Mouse (Mus musculus) gastrocnemius, postnatal 10 days (tissue): Measurements from ENCODE around the gene Enpp7. TPM values are rescaled to one million over a fixed set of nuclear protein-coding genes. Genes with fewer than 3 reads are reported as not detected.

Source experiments
- DNase-seq: peaks from one replicate; pipeline ENCODE4 v3.0.0; 2021; ENCODE audit warnings: mixed read lengths
- total RNA-seq, 2 experiments: library from RNA; stranded (reverse); gene quantifications; 2 replicates each; pipeline ENCODE4 v1.2.3; 2021

Enpp7 gene
- total RNA-seq, 2 experiments from 2014 or later: not detected

DNA sequence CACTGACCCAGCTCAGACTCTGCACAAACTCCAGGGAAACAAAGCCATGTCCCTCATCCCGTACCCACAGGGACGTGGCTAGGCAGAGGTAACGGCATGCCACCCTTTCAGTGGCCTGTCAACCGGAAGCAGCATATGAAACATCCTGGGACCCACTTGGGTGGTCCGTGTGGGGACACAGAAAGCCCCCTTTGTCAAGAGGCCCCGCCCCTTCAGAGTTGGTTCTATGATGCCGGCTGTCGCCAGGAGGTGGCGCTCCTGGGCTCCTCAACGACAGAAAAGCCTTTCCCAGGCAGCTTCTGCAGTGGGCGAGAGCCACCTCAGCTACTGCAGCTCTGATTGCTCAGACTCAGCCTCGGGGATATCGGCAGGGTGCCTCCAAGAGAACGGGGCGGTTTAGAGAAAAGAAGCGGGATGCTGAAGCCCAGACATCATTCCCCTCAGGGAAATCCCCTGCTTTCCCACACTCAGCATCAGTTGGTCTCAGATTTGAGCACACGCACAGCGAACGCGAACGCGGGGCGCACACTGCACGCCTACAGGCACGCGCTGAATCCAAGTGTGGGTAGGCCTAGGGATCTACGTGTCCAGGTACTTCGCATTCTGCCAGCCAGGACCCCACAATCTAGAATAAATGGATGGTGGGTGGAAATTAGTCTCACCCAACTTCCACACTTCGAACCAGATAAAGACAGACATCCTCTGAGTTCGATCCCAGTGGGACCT, 10.7 kb downstream of the Enpp7 start:
- peak; percentile 82 for DNase-seq

DNA sequence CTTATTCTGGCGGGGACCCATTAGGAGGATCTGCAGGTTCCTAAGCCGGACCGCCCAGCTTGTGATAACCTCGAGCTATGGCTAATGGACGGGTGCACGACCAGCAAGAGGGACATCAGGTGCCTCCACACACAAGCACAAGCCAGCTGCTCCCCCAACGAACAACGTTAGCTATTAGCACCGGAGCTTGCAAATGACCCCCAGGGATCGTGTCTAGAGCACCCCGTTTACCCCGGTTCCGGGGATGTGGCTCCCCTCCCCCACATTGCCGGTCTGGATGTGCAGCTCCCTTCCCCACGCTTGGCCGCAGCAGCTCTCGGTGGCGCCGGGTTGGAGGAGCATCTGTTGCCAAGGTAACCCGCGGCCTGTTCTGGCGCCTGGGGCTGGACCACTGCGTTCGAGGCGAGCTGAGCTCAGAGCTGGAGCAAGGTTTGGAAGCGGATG, 11.4 kb downstream of the Enpp7 start:
- no peak for DNase-seq

DNA sequence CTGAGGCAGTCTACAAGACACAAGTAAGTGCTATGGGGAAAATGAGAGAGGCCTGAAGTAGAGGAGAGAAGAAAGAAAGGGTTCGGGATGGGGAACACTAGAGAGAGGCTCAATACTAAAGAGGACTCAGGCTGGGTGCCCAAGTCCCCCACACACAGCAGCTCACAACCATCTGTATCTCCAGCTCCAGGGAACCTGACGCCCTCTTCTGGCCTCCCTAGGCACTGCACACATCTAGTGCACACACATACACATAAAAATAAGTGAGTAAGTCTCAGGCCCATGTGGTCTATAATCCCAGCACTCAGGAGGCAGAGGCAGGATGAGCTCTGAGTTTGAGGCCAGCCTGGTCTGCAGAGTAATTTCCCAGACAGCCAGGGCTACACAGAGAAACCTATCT, 12.9 kb downstream of the Enpp7 start:
- DNase-seq: no peak

DNA sequence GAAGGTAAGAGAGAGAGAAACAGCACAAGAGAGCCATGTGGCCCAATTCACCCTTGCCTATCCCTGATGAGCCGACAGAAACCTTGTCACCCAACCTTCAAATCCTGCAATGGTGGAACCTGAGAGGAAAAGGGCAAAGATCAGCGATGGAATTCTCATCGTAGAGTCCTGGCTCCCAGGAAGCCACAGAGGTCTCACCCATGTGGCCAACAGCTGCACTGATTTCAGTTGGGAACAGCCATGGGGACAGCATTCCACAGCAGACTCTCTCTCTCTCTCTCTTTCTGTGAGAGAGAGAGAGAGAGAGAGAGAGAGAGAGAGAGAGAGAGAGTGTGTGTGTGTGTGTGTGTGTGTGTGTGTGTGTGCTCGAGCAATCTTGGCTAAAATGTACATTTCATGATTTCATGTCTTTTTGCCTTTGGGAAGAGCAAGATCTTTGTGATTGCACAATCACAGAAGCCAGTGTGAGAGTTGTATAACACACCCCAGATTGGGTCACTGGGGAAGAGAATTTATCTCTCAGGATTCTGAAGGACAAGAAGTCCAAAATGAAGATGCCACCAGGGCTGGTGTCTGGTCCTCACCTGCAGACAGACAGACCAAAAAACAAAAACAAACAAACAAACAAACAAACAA, 13.6 kb downstream of the Enpp7 start:
- DNase-seq: no peak

DNA sequence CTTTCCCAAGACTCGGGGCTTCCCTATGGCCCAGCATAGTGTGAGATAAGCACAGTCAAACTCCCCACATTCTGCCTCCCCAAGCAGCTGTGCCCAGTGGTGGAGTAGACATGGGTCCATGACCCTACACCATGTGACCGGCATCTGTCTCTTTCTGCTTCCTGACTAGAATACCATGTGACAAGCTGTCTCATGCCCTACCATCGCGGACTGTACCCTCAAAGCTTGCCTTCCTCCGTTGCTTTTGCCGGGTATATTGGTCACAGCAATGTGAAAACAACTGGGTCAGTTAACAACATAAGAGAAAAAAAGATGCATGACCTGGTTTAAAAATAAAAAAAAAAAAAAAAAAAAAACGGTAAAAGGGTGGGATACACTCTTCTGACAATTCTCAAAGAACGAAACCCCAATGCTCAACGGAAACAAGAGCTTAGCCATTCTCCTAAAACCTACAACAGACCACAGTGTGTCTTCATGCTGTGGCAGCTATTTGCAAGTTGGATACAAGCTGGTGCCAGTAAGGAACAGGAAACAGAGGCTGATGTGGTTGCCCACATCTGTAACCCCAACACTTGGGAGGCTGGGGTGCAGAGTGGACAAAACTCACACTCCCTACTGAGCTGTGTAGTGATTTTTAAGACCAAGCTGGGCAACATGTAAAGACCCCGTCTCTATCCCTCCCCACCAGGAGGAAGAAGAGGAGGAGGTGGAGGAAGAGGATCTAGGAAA, 17.7 kb downstream of the Enpp7 start:
- no peak for DNase-seq

DNA sequence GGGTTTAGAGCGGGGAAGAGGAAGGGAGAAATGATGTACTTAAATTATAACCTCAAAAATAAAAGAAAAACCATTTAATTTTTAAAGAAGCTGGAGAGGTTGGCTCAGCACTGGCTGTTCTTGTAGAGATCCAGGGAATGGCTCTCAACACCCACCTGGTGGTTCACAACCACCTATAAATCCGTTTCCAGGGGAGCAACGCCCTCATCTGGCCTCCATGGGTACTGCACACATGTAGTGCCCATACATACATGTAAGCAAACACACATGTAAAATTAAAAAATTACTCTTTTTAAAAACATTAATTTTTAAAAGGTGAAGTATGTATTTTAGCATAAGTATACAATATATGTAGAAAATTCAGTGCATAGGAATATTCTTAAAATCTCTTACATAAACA, 18.5 kb downstream of the Enpp7 start:
- no peak for DNase-seq

DNA sequence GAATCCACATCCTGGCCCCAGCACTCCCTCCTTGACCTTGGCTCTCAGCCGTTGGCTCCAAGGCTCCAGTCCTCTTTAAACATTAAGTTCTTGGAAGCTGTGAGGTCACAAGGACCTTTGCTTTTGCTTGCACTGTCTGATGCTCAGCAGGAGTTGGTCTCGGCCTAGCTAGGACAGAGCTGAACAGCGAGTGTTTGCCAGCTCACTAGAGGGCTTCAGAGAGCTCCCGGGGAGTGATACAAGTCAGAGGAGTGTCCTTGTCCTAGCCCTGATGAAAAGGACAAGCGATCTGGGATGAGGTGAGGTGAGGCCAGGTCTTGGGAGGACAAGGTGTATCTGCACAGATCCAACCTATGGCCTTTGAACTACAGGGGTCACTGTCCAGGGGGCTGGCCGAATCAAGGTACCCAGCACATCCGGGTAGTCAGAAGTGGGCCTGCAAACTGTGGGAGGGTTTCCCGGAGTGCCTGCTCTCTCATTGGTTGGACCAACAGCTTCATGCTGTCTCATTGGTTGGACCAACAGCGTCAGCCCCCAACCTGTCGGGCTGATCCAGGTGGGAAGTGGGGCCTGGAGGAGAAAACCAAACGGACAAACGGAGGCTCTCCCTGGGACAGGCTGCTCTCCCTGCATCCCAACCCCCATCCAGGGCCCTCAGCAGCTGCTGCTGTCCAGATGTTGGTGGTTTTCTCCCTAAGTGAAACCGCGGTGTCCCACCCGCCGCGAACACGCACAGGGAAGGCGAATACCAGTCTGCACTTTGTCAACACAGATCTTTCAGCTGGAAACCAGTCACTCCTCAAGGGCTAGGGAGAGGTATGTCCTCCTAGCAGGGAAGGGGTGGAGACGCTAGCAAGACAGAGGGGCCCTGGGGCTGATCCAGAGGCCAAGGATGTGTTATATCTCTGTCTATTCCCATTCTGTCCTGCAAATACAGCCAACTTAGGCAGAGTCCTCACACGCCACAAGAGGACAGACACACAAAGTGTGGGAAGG, 19.8 kb downstream of the Enpp7 start:
- DNase-seq: no peak

DNA sequence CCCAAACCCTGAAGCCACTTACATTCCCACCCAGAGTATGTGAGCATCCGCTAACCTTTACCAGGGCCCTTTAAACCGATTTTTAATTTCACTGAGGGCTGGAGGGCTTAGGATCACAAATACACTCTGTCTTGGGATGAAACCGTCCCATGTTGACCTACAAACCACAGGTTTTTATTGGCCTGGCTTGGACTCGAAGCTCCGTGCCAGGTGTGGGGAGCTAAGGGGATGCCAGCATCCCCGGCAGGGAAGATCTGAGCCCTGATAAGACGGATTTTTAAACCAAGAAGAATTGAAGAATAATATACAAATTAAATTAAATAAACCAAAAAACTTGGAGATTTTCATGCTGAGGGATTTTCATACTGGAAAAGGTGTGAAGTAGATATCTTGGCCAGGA, 26.5 kb downstream of the Enpp7 start:
- DNase-seq: no peak

DNA sequence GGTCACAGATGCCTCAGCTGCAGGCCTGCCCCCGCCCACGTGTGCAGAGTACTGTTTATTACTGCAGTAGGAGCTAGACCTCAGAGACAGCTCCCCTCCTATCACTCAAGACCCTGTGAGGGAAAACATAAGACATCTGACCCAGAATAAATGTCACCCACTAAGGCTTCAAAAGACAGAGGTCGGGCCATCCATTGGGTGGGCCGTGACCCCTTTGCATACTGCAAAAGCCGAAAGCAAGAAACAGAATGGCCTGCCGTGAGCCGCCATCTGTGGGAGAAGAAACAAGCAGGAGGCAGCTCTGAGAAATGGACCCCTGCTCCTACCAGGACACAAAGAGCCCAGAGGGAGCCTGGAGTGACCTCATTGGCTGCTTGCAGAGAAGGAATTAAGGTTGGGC, 29.5 kb downstream of the Enpp7 start:
- no peak for DNase-seq

DNA sequence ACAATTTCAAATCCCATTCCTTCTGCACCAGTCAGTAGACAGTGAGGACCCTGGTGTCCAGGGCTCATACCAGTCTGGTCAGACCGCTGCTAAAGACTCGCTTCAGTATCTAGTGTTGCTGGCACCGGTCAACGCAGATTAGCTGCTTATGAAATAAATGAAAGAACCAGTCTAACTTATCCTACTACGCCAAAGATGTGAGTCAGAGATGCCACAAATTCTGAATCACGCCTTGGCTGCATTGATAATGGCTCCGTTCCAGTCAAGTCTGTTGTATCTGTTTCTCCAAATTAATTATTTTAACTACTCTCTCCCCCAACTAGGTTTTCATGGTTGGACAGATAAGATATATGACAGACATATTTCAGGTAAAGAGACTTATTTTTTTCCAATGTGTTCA, 33.2 kb downstream of the Enpp7 start:
- no peak for DNase-seq

DNA sequence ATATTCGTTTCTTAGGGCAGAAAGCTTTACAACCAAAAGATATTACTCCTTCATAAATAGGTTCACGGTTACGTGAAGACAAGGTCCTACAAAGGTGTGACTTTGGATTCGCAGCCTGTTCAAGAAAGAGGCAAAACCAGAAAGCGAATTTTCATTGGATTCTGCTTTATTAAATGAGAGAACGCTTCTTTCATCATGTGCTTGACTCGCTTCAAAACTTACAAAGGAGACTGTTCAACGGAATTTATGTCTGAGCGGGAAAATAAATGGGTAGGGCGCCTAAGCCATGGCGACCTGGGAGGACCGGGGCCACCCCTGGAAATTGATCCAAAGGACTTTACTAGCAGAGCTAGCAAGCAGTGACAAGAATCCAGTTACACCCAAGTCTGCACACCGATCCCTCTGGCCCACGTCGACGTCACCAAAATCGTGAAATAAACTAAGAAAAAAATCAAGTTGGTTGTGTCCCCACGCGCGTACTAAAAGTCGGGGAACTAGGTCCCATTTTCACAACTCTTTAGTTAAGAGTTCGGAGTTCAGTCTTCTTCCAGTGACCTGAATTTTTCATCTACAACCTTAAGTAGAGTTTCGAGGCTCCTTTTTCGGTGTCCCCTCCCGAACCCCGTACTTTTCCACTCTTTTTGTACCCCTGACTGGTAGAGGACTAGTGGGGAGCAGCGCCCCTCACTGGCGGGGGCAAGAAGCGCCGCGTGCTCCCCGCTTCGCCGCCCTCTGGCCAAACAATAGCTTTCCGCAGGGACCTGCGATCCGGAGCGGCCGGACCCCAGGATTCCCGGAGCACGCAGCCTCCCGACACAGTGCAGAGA, 34.3 kb downstream of the Enpp7 start:
- no peak for DNase-seq

DNA sequence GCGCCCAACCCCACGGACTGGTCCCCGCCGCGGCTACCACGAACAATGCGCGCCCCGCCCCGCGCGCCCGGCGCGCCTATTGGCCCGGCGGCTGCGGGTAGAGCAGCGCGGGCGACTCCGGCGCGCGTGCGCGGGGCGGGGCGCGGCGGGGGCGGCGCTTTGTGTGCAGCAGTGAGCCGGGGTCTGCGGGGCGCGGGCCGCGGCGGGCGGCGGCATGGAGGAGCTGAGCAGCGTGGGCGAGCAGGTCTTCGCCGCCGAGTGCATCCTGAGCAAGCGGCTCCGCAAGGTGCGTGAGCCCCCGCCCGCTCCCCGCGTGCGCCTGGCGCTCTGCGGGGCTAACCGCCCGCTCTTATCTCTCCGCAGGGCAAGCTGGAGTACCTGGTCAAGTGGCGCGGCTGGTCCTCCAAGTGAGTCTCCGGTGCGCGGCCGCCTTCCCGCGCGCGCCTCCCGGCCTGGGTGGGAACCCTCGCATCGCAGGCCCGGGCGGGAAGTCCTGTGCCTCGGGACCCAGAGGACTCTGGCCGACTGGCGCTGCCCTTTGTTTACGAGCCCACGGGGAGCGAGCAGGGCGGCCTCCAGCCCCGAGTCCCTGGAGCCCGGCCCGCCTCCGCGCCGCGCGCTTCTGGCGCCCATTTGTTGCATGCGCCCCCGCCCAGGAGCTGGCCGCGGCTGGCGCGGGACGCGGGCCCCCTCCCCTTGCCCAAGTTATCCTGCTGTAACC, 35.1 kb downstream of the Enpp7 start, which contains the start of gene Cbx2:
Cbx2 (plus strand) TSS at position 68 of the 721 bp plus-strand sequence.
- peak; percentile 86 for DNase-seq

DNA sequence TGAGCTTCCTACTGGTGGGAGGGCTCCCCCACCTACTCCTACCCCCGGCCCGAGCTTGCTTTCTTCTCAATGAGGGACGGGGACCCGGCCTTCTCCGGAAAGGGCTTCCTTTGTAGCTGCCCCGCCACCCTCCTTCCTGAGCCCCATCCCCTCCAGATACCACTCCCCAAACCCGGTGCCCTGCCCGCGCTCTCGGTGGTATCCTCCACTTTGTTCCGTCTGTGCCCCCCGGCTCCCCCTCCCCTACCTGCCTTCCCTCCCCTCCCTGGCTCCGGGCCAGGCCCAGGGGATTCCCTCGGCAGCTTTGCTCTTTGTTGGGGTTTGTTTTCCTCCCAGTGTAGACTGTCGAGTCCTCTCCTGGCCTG, 35.6 kb downstream of the Enpp7 start:
- no peak for DNase-seq

DNA sequence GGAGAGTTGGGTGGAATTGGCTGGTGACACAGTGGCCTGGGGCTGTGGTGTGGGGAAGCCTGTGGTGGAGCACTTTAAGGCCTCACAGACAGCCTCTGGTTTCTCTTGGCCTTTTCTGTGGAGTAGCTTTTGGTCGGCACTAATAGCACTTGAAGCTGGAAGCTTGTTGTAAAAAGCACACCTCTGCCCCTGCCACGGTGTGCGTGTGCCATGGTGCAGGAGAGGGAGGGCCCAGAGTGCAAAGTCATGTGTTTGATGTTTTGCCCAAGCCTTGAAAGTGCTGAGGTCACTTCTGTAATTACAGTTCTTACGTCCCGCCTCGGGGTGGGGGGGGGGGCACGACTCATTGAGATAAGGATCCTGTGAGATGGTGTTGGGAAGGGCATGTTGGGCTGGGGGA, 36.3 kb downstream of the Enpp7 start:
- DNase-seq: no peak

DNA sequence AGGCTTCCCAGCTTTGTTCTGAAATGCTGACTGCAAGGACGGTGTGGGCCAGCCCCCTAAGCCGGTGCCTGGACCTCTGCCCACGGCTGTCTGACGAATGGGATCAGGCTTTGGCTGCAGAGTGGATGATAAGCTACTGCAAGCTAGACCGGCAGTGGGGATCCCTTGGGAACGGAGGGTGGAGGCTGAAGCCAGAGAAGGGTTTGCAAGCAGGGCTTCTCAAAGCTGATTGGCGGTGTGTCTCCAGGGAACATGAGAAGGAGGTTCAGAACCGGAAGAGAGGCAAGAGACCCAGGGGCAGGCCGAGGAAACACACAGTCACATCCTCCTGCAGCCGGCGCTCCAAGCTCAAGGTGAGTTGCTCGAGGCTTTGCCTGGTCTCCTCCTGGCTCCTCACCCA, 38.2 kb downstream of the Enpp7 start:
- peak; percentile 39 for DNase-seq

DNA sequence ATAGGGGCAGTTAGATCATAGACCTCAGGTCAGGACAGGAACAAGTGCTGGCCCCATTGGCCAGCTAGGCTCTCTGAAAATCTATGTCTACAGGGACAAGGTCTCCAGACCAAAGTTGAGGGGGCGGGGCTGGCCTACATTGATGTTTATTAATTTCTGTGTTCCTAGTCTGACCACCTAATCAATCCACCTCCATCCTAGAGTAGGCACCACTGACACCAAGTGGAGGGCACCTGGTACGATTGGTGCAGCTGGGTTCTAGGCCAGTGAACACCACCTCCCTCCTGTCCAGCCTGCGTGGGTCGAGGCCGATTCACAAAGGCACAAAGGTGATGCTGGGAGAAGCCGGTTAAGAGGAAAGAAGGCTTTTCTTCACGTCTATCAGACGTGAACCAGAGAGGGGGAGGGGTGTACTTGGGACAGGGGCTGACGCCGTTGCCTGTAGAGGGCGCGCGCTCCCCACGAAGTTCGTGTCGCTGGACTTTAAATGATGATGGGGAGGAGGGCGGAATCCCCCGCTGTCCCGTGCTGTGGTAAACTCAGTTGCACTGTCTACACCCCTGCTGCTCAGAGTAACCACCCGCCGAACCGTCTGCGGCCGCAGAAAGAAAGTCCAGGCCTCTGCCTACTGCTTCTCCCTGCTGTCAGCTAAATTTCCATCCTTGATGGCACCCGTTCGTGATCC, 46.0 kb downstream of the Enpp7 start:
- DNase-seq: peak; percentile 91

DNA sequence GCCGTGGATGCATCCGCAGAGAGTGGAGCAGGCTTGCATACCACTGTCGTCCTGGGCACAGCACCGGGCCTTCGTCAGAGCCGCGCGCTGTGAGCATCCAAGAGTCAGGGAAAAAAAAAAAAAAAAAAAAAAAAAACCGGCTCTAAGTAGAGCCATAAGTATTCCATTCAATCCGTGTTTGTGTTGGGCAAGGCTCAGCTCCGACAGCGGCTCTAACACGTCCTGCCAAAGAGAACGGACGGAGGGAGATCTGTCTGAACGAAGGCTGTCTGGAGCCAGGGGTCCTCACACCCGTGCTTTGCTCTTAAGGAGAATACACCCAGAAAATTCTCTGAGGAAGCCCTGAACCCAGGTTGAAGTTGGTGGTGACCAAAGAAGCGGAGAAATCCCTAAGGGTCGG, 46.6 kb downstream of the Enpp7 start:
- DNase-seq: no peak

DNA sequence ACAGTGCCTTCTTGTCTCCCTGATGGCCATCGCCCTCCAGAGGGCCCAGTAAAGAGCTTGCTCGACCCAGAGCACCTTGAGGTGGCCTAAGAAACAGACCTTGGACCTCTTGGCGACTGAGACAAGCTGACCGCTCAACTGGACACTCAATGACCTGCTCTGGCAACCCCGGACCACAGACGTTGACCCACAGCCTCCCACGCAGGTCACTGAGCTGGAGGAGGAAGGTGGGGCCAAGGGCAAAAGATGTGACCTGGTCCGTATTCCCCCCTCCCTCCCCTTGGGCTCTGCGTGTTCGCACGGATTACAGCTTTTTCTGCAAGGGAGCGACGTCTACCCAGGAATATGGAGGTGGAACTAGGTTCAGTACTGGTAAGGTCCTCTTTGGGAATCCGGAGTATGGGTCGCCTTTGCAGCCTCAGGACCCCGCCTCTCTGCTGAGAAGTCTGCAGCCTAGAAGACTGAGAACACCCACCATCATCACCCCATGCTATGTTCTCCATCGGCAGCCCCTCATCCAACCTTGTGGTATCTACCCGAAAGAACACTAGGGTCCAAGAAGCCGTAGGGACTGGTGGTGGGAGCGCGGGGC, 47.2 kb downstream of the Enpp7 start:
- DNase-seq: no peak

DNA sequence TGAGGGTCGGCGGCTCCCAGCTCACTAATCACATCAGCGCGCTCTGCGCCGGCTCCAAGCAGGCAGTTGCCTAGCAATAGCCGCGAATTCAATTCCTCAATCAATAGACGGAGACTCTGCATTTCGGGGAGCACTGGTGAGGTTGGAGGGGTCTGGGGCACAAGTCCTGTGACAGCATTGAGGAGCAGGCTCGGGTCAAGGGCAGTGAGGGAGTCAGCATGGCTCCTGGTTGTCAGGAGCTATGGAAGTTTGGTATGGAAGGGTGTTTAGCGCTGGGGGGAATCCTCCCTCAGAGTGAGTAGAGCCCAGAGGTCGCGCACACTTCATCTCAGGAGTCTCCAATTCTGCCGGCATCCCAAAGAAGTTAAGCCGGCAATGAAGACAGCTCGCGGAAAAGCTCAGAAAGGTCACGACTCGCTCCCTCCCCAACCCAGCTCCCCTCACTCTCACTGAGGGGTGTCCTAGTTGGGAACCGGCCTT, 47.7 kb downstream of the Enpp7 start:
- DNase-seq: no peak
